Mouse (Mus musculus) small intestine, adult 2 months (tissue): ENCODE results near the gene Msh4.

Source experiments
- CTCF ChIP-seq: fragments of 200-500 bp; IDR thresholded peaks from 2 replicates; pipeline ENCODE4 v1.5.1; 2012; ENCODE audit warnings: low read depth, mild to moderate bottlenecking, control low read depth, inconsistent platforms, low read length, moderate library complexity, mixed read lengths; ENCODE audit not compliant: insufficient replicate concordance, insufficient read length; ENCODE audit errors: extremely low read depth
- POLR2A ChIP-seq: fragments of 200-500 bp; IDR thresholded peaks from 2 replicates; pipeline ENCODE4 v1.6.1; 2012; ENCODE audit warnings: low read depth, mild to moderate bottlenecking, control low read depth, inconsistent platforms, low read length, moderate library complexity

DNA sequence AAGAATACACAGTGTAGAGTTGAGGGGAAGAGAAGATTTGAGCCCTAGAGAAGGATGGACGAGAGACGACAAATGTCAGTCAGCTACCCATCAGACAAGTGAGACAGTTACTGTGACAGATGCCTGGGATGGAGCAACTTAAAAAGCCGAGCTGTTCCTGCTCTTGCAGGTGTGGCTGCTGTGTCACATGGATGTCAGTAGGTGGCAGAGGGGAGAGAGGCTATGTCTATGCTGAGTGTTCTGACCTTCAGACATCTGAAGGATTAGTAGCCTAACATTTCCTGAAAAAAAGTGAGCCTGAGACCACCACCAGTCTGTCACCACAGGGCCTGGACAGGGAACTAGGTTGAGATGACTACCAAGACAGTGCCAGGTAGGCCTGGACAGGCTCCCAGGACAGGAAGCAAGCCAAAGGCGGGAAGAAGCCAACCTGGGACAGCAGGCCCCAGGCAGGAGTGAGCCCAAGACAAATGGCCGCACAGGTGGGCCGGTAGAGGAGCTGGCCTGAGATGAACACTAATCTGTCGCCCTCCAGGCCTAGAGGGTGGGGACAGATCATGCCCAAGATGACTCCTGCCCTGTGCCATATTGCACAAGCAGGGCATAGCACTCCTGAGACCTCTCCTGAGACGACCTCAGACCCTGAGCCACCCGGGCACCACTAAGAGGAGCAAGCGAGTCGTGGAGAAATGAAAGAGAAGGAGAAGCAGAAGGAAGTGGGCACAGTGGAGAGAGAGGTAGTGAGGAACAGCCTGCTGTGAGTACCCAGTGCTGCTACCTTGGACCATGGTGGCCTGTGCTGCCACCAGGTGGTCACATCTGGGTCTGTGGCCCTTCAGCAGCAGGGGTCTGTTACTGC, 74.7 kb downstream of the Msh4 start:
- TF ChIP-seq CTCF (peak; percentile 16; the same call in 1 of the 2 replicates), POLR2A (no peak)
